Mouse (Mus musculus): ENCODE results near the gene Plekhg3. TPM values are rescaled to one million over a fixed set of nuclear protein-coding genes. Genes with fewer than 3 reads are reported as not detected.
A peak's percentile ranks its signal among the peaks of the same experiment; 100 is the strongest.

Gene Plekhg3
- polyA plus RNA-seq, 1 experiment from 2014 or later = 24.8 TPM

DNA sequence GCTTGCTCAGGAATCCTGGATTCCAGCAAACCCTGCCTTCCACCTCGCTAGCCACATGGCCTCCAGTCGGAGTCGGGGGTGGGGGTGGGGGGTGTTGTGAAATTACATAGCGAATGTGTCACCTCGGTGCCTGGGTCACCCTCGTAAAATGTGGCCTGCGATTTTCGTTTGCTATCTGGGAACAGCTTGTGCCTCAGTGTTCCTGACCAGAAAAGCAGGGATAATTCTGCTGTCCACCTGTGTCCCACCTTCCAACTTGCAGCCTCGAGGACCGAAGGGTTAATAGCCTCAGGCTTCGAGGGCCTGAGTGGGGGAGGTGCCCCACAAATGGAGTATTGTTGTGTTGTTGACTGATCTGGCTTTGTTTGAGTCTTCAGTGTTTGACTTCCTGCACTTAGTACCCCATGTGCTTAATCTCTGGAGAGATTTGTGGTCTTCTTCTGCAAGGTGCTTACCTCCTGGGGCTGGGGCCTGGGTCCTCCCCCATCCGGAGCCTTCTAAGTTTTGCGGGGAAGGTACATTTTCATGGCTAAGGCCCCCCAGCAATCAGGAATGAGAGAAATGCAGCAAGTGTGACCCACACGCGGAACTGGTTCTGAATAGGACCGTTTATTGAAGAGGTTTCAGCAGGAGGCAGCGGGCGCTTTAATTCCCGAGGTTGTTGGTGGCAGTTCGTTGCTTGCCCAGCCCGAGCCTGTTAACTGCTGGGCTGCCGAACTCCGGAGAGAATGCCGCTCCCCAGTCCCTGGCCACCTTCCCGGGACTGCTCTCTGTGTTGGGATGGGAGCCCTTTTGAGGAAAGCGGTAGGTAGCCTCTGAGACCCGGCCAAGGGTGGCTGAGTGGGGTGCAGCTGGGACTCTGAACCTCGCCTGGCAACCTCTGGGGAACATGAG is 15.9 kb downstream of the Plekhg3 start:
- H3K36me3 ChIP-seq (ENCODE audit: insufficient read depth, low read length) = no peaks in the 10 kb centered on the region
- ATAC-seq (ENCODE audit: low FRiP score, low TSS enrichment) = peak; percentile 16; the same call in 1 of the 2 replicates
- WGBS = 8% methylated on average over 28 of the region's 28 CpGs
- peak overlapping the region; percentile 83 for H3K27ac ChIP-seq (ENCODE audit: low read length)
- peak overlapping the region; percentile 66 for H3K9ac ChIP-seq (replicated peaks; ENCODE audit: low read length)
- peaks cover 56% of the 10 kb centered on the region for H3K4me1 ChIP-seq (ENCODE audit: insufficient read depth, low read length)
- H3K4me2 ChIP-seq (replicated peaks; ENCODE audit: low read depth, low read length) = peak overlapping the region; percentile 47
- H3K4me3 ChIP-seq (ENCODE audit: low read length) = peak overlapping the region; percentile 23
- no peaks in the 10 kb centered on the region for H3K9me3 ChIP-seq (ENCODE audit: low read length)
- no peaks in the 10 kb centered on the region for H3K27me3 ChIP-seq (ENCODE audit: insufficient read depth, low read length)

DNA sequence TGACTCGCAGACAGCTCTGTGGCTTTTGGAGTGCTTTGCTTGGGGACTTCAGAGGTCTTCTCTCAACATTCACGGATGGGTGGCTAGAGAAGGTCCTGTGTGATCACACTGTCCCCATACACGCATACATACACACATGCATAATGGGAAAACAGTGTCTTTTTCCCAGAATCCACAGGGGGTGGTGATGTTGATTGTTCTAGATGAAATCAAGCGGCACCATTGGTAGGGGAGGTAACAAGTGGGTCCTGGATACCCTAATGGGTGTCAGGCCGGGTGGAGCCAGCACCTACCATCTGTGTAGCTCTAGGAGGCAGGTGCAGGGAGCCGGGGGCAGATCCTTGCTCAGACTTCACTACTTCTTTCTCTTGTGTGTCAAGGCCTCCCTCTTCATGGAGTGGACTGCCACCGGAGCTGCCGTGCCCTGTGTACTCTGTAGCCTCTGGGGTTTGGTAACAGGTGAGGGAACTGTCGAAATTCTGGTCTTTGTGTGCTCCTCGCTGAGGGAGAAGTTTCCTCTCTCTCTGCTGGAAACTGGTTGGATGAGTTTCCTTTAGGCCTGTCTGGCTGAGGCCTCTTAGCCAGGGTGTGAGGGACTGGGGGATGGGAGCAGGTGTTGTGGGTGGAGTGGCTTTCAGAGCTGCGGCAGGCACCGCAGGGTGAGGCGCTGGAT is 16.9 kb downstream of the Plekhg3 start:
- H3K4me1 ChIP-seq (ENCODE audit: insufficient read depth, low read length) = peaks cover 61% of the 10 kb centered on the region
- peak overlapping the region; percentile 23 for H3K4me3 ChIP-seq (ENCODE audit: low read length)
- H3K36me3 ChIP-seq (ENCODE audit: insufficient read depth, low read length) = no peaks in the 10 kb centered on the region
- H3K27ac ChIP-seq (ENCODE audit: low read length) = peak overlapping the region; percentile 83
- WGBS = 32% methylated on average over 13 of the region's 13 CpGs
- peak; percentile 54 for ATAC-seq (ENCODE audit: low FRiP score, low TSS enrichment)
- H3K9me3 ChIP-seq (ENCODE audit: low read length) = no peaks in the 10 kb centered on the region
- peak overlapping the region; percentile 66 for H3K9ac ChIP-seq (replicated peaks; ENCODE audit: low read length)
- no peaks in the 10 kb centered on the region for H3K27me3 ChIP-seq (ENCODE audit: insufficient read depth, low read length)
- H3K4me2 ChIP-seq (replicated peaks; ENCODE audit: low read depth, low read length) = peak overlapping the region; percentile 47

DNA sequence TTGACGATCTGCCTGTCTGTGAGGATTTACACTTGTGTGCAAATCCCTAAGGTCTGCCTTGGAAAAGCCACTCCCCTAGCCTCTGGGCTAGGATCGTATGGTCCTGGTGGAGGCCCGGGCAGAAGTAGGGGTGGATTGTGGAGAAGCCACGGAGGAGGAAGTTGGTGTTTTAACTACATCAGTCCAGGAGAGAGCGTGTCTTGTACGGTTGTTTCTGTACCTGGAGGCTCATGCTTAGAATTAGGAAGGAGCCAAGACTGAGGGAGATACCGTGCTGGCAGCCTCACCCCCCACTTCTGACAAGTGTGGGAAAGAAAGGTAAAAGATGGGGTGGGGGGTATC is 17.4 kb downstream of the Plekhg3 start:
- H3K4me2 ChIP-seq (replicated peaks; ENCODE audit: low read depth, low read length) = peak overlapping the region; percentile 47
- ATAC-seq (ENCODE audit: low FRiP score, low TSS enrichment) = no peak; the same call in 1 of the 2 replicates
- peak overlapping the region; percentile 66 for H3K9ac ChIP-seq (replicated peaks; ENCODE audit: low read length)
- H3K36me3 ChIP-seq (ENCODE audit: insufficient read depth, low read length) = no peaks in the 10 kb centered on the region
- H3K27ac ChIP-seq (ENCODE audit: low read length) = peak overlapping the region; percentile 83
- H3K4me1 ChIP-seq (ENCODE audit: insufficient read depth, low read length) = peaks cover 65% of the 10 kb centered on the region
- WGBS = 24% methylated on average over 7 of the region's 7 CpGs
- no peaks in the 10 kb centered on the region for H3K27me3 ChIP-seq (ENCODE audit: insufficient read depth, low read length)
- H3K9me3 ChIP-seq (ENCODE audit: low read length) = no peaks in the 10 kb centered on the region
- peak overlapping the region; percentile 6; the same call in 1 of the 2 replicates for H3K4me3 ChIP-seq (ENCODE audit: low read length)

DNA sequence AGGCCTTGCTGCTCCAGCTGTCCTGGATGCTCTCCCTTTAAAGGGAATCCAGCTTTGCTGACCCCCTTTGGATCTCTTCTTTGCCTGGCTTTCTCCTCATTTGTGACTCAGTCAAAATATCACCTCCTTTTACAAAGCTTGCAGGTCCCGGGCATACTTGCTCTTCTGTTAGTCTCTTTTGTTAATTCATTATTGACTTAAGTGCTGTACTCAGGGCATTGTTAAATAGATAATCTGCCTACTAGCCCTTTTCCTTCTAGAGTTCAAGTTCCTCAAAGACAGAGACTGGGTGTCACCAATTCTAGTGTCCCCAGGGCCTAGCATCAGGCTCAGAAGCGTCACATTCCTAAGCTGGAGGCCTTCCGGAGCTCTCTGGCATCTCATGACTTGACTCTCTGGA is 18.5 kb downstream of the Plekhg3 start:
- ATAC-seq (ENCODE audit: low FRiP score, low TSS enrichment) = no peak
- no peak overlapping the region for H3K27ac ChIP-seq (ENCODE audit: low read length)

DNA sequence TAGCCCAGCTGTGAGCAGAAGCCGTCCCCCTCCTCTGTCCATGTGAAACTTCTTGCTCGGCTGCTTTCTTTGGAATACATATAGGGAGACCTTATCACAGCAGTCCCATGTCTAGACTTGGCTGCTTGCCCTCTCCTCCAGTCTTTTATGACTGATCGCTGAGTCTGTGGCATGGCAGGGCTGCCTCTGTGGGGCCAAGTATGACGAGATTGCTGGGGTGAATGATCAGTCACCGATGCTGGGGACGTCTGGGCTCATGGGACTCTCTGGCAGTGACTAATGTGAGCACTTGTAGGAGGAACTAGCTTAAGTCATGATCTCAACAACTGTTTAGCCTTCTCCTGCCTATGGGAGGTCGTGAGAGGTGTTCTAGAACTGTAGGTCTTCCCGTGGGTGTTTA is 21.6 kb downstream of the Plekhg3 start:
- Histone ChIP-seq H3K4me1 (ENCODE audit: insufficient read depth, low read length) (peaks cover 78% of the 10 kb centered on the region), H3K9me3 (ENCODE audit: low read length) (no peaks in the 10 kb centered on the region), H3K27ac (ENCODE audit: low read length) (peak overlapping the region; percentile 86), H3K4me3 (ENCODE audit: low read length) (no peak overlapping the region), H3K27me3 (ENCODE audit: insufficient read depth, low read length) (no peaks in the 10 kb centered on the region), H3K4me2 (replicated peaks; ENCODE audit: low read depth, low read length) (no peak overlapping the region), H3K36me3 (ENCODE audit: insufficient read depth, low read length) (no peaks in the 10 kb centered on the region), H3K9ac (replicated peaks; ENCODE audit: low read length) (no peak overlapping the region)
- 19% methylated on average over 8 of the region's 8 CpGs for WGBS
- ATAC-seq (ENCODE audit: low FRiP score, low TSS enrichment) = peak; percentile 87

More for the DNA sequence above, 18.5 kb downstream of the Plekhg3 start:
- Histone ChIP-seq H3K27me3 (ENCODE audit: insufficient read depth, low read length) (no peaks in the 10 kb centered on the region), H3K9ac (replicated peaks; ENCODE audit: low read length) (no peak overlapping the region), H3K4me1 (ENCODE audit: insufficient read depth, low read length) (peaks cover 76% of the 10 kb centered on the region), H3K4me2 (replicated peaks; ENCODE audit: low read depth, low read length) (no peak overlapping the region), H3K36me3 (ENCODE audit: insufficient read depth, low read length) (no peaks in the 10 kb centered on the region), H3K9me3 (ENCODE audit: low read length) (no peaks in the 10 kb centered on the region), H3K4me3 (ENCODE audit: low read length) (no peak overlapping the region)
- 85% methylated on average over 3 of the region's 3 CpGs for WGBS

DNA sequence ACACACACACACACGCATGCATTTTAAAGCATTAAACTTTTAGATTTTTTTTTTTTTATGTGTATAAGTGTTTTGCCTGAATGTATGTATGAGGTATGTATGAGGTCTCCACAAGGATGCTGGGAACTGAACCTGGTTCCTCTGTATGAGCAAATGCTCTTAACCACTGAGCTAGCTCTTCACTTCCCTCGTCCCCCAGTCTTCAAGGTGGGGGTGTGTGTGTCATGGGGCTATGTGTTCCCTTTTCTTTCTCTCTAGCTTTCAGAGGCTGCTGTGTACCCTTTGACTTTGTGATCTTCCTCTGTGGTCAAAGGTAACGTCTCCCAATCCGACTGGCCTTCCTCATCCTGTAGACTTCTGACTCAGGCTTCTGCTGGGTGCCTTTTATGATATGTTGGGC is 22.3 kb downstream of the Plekhg3 start:
- H3K4me2 ChIP-seq (replicated peaks; ENCODE audit: low read depth, low read length) = no peak overlapping the region
- H3K36me3 ChIP-seq (ENCODE audit: insufficient read depth, low read length) = no peaks in the 10 kb centered on the region
- no peak for ATAC-seq (ENCODE audit: low FRiP score, low TSS enrichment)
- peaks cover 78% of the 10 kb centered on the region for H3K4me1 ChIP-seq (ENCODE audit: insufficient read depth, low read length)
- no peak overlapping the region for H3K4me3 ChIP-seq (ENCODE audit: low read length)
- 84% methylated on average over 4 of the region's 4 CpGs for WGBS
- peak overlapping the region; percentile 86 for H3K27ac ChIP-seq (ENCODE audit: low read length)
- no peaks in the 10 kb centered on the region for H3K27me3 ChIP-seq (ENCODE audit: insufficient read depth, low read length)
- H3K9me3 ChIP-seq (ENCODE audit: low read length) = no peaks in the 10 kb centered on the region
- H3K9ac ChIP-seq (replicated peaks; ENCODE audit: low read length) = no peak overlapping the region

DNA sequence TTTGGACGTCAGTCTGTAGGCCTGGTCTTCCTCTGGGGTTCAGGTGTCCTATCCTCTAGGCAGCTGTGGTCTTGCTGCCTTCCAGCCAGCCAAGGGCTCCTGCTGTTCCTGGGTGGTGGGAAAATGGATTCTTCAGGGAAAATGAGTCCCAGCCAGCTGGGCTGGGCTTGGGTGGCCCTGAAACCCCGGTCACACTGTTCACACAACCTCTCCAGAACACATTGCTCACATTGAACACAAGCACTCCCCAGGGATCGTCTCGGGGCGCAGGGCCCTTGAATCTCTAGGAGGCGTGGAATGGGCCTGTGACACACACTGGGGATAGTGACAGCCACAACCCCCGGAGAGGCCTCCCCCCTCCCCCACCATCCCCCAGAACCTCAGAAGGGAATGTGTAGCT is 23.2 kb downstream of the Plekhg3 start:
- Histone ChIP-seq H3K4me1 (ENCODE audit: insufficient read depth, low read length) (peaks cover 76% of the 10 kb centered on the region), H3K9me3 (ENCODE audit: low read length) (no peaks in the 10 kb centered on the region), H3K4me3 (ENCODE audit: low read length) (no peak overlapping the region), H3K4me2 (replicated peaks; ENCODE audit: low read depth, low read length) (no peak overlapping the region), H3K9ac (replicated peaks; ENCODE audit: low read length) (peak overlapping the region; percentile 19; the same call in 1 of the 2 replicates), H3K27ac (ENCODE audit: low read length) (peak overlapping the region; percentile 86), H3K27me3 (ENCODE audit: insufficient read depth, low read length) (no peaks in the 10 kb centered on the region), H3K36me3 (ENCODE audit: insufficient read depth, low read length) (no peaks in the 10 kb centered on the region)
- 49% methylated on average over 7 of the region's 7 CpGs for WGBS
- no peak for ATAC-seq (ENCODE audit: low FRiP score, low TSS enrichment)

- Histone ChIP-seq H3K27me3 (ENCODE audit: insufficient read depth, low read length) (no peaks in the 10 kb centered on the region), H3K27ac (ENCODE audit: low read length) (peak overlapping the region; percentile 86; the same call in 1 of the 2 replicates), H3K9me3 (ENCODE audit: low read length) (no peaks in the 10 kb centered on the region), H3K4me3 (ENCODE audit: low read length) (no peak overlapping the region), H3K9ac (replicated peaks; ENCODE audit: low read length) (no peak overlapping the region), H3K4me1 (ENCODE audit: insufficient read depth, low read length) (peaks cover 74% of the 10 kb centered on the region), H3K36me3 (ENCODE audit: insufficient read depth, low read length) (no peaks in the 10 kb centered on the region), H3K4me2 (replicated peaks; ENCODE audit: low read depth, low read length) (peak overlapping the region; percentile 14; the same call in 1 of the 2 replicates)
- ATAC-seq (ENCODE audit: low FRiP score, low TSS enrichment) = no peak
- 75% methylated on average over 3 of the region's 3 CpGs for WGBS
Measured at GRCm38 (mm10) chr12:76554392-76554791, 23.7 kb downstream of the Plekhg3 start.

- Histone ChIP-seq H3K9ac (replicated peaks; ENCODE audit: low read length) (no peak overlapping the region), H3K27ac (ENCODE audit: low read length) (peak overlapping the region; percentile 86; the same call in 1 of the 2 replicates), H3K4me2 (replicated peaks; ENCODE audit: low read depth, low read length) (no peak overlapping the region), H3K9me3 (ENCODE audit: low read length) (no peaks in the 10 kb centered on the region), H3K36me3 (ENCODE audit: insufficient read depth, low read length) (peaks cover under 1% of the 10 kb centered on the region; the same call in 1 of the 2 replicates), H3K27me3 (ENCODE audit: insufficient read depth, low read length) (no peaks in the 10 kb centered on the region), H3K4me3 (ENCODE audit: low read length) (no peak overlapping the region), H3K4me1 (ENCODE audit: insufficient read depth, low read length) (peaks cover 74% of the 10 kb centered on the region)
- 92% methylated on average over 3 of the region's 3 CpGs for WGBS
- no peak for ATAC-seq (ENCODE audit: low FRiP score, low TSS enrichment)
Measured at GRCm38 (mm10) chr12:76554871-76555386, 24.2 kb downstream of the Plekhg3 start.

Measured in kidney, embryonic 16.5 days (tissue).